Mouse (Mus musculus): ENCODE data around the gene Ap1m1. TPM values are rescaled to one million over a fixed set of nuclear protein-coding genes. Genes with fewer than 3 reads are reported as not detected.

Ap1m1 gene
- polyA plus RNA-seq, 1 experiment: 242 TPM

DNA sequence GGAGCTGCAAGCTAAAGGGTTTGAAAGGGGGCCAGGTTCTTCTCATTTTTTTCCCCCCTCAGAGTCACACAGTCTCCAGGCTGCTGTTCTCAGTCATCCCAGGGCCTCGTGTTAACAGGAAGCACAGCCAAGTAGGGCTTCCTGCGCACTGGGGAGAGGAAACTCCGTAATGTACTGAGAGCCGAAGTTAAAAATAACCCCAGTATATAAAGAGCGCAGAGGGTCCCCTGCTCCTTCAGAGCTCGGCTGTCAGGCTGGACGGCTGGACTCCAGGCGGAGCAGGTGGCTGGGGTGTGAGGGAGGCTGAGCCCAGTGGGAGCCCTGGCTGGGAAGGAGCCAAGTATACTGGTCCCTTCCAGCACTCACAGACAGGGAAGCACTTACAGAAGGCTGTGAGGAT, 55.9 kb downstream of the Ap1m1 start:
- DNase-seq (ENCODE audit: low read depth): peak; percentile 66
- no peak for TF ChIP-seq CTCF (IDR thresholded peaks at IDR 0.05; ENCODE audit: borderline replicate concordance, extremely low read depth, insufficient read depth, insufficient read length)
- no peak for TF ChIP-seq POLR2A (IDR thresholded peaks at IDR 0.05; ENCODE audit: borderline replicate concordance, extremely low read depth, insufficient read depth, insufficient read length, poor library complexity, severe bottlenecking)

DNA sequence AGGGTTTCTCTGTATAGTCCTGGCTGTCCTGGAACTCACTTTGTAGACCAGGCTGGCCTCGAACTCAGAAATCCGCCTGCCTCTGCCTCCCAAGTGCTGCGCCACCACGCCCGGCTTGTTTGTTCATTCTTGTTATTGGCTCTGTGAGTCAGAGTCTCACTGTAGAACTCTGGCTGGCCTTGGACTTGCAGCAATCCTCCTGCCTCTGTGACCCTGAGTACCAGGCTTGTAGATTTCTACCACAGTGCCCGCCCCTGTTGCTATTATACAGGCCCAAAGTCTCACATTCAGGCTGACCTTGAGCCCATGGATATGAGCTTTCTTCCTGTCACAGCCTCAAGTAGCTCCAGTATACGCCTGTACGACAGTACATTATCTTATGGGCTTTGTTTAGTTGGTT, 56.7 kb downstream of the Ap1m1 start:
- TF ChIP-seq POLR2A (IDR thresholded peaks at IDR 0.05; ENCODE audit: borderline replicate concordance, extremely low read depth, insufficient read depth, insufficient read length, poor library complexity, severe bottlenecking) (no peak), CTCF (IDR thresholded peaks at IDR 0.05; ENCODE audit: borderline replicate concordance, extremely low read depth, insufficient read depth, insufficient read length) (no peak)
- DNase-seq (ENCODE audit: low read depth): no peak

DNA sequence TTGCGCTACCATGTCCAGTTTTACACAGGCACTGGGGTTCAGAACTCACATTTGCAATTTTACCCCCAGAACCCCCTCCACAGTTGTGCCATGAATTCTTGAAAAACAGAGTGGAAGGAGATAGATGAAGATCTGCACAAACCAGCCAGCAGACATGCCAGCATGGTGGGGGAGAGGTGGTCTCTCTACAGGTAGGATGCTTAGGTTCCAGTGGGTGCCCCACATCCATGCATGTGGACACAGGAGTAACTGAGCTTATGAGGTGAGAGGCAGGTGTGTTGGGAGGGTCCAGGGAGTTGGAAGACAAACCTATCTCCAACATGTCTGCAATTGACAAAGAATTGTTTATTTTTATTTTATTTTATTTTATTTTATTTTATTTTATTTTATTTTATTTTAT, 59.1 kb downstream of the Ap1m1 start:
- no peak for TF ChIP-seq CTCF (IDR thresholded peaks at IDR 0.05; ENCODE audit: borderline replicate concordance, extremely low read depth, insufficient read depth, insufficient read length)
- TF ChIP-seq POLR2A (IDR thresholded peaks at IDR 0.05; ENCODE audit: borderline replicate concordance, extremely low read depth, insufficient read depth, insufficient read length, poor library complexity, severe bottlenecking): no peak
- no peak for DNase-seq (ENCODE audit: low read depth)

DNA sequence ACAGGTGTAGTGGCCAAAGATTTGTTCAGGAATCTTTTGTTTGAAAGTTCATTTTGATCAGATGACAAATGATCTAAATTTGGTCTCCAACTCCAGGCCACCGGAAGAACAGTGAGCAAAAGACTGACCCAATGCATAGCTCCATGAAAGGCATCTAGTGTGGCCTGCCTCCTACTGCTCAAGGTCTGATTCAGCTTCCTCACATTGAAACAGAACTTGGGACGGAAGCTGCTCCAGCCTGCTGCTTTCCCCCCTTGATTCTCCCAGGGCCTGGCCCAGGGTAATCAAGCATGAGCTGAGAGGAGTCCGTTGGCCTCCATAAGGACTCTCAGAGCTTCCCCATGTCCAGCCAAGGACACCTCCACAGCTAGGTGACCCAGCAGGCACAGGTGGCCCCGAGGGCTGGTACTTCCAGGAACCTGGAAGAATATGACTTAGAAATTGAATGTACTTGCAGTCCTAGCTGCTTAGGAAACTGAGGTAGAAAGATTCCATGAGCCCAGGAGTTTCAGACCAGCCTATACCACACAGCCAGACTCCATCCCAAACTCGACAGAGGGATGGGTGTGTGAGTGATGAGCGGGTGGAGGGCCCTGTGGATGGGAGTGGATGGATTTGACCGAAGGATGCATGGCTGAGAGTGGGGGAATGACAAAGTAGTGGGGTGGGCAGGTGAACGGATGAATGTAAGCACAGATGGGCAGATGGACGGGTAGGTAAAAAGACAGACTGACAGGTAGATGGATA, 61.0 kb downstream of the Ap1m1 start:
- TF ChIP-seq POLR2A (IDR thresholded peaks at IDR 0.05; ENCODE audit: borderline replicate concordance, extremely low read depth, insufficient read depth, insufficient read length, poor library complexity, severe bottlenecking) (no peak), CTCF (IDR thresholded peaks at IDR 0.05; ENCODE audit: borderline replicate concordance, extremely low read depth, insufficient read depth, insufficient read length) (no peak)
- DNase-seq (ENCODE audit: low read depth): no peak

DNA sequence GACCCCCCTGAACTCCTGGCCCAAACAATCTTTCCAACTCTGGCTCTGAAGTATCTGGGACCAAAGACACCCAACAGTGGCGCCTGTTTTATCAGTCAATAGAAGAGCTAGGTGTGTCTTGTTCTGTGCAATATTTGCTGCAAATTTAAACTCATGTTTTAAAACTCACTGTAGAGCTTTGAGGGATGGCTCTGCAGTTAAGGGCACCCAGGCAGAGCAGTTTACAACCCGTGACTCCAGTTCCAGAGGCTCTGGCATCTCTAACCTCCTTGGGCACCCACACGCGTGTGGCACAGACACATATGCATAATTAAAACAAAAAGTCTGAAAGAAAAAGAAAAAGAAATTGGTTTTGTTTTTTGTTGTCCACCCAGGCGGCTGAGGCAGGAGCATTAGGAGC, 61.7 kb downstream of the Ap1m1 start:
- TF ChIP-seq CTCF (IDR thresholded peaks at IDR 0.05; ENCODE audit: borderline replicate concordance, extremely low read depth, insufficient read depth, insufficient read length) (no peak), POLR2A (IDR thresholded peaks at IDR 0.05; ENCODE audit: borderline replicate concordance, extremely low read depth, insufficient read depth, insufficient read length, poor library complexity, severe bottlenecking) (no peak)
- no peak for DNase-seq (ENCODE audit: low read depth)

DNA sequence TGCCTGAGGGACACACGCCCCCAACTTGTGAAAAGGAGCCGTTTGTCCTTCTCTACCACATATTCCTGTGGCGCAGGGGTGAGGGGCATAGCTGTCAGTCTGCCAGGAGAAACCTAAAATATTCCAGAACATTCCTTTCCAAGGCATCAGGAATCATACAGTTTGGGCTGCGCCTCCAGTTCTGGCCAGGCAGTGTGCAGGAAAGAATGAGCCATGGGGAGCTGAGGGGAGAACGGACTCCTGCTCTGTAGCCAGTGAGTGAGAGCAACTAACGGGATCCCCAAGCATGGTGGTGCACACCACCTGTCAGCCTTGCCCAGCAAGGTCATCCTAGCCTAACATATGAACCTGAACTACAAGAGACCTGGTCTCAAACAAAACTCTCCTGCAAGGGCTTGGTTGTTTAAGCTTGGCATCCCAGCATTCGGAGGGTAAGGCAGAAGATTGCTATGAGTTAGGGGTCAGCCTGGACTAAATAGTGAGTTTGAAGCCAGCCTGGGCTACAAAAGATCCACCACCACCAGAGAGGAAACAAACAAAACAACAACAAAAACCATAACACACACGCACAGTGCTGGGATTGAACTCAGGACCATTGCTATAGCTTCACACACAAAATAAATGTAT, 63.3 kb downstream of the Ap1m1 start:
- no peak for DNase-seq (ENCODE audit: low read depth)
- no peak for TF ChIP-seq POLR2A (IDR thresholded peaks at IDR 0.05; ENCODE audit: borderline replicate concordance, extremely low read depth, insufficient read depth, insufficient read length, poor library complexity, severe bottlenecking)
- TF ChIP-seq CTCF (IDR thresholded peaks at IDR 0.05; ENCODE audit: borderline replicate concordance, extremely low read depth, insufficient read depth, insufficient read length): no peak

DNA sequence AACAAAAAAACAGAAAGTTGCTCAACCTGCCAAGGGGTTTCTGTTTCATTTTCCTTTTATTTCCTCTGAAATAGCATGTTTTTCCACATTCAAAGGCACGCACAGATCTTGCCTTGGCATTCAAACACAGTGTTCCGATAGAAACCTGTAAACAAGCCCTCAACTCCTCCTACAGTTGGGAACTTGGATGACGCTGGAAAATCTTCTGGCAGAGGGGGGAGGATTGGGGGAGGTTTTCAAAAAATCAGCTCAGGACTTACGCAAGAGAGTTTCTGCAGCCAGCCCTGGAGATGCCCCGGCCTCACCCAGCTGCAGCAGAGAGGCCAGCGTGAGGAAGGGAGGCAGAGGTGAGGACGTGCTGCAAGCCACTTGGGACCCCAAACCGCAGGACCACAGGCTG, 63.8 kb downstream of the Ap1m1 start:
- peak; percentile 31 for DNase-seq (ENCODE audit: low read depth)

DNA sequence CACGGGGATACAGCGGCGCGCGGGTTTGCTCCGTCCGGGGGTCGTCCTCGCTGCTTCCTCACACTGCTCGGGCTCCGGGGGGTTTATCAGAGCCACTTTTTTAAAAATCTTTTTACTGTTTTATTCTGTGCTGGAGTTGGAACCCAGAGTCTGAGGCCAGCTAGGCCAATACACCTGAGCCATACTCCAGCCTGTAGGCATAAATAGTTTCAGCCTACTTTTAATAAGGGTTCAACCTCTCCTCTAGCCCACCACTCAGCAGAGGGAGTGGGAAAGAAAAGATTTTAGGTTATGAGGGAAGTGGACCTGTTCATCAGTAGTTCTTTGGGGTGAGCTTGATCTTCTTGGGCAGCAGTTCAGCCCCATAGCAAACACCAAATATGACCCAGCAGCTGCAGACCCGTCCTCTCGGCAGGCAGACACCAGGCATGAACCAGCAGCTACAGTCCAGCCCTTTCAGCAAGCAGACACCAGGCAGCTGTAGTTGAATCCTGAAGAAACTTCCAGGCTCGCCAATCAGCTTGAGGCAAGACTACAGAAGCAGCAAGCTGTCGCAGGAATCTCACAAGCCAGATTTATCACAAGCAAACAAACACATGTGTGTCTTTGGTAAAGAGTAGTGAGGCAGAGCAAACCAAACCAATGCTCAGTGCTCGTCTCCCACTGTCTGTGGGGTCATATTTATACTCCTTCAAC, 65.5 kb downstream of the Ap1m1 start, which contains the start of gene Gm10282:
Gm10282 (minus strand) TSS at position 51 of the 696 bp plus-strand sequence.
- TF ChIP-seq CTCF (IDR thresholded peaks at IDR 0.05; ENCODE audit: borderline replicate concordance, extremely low read depth, insufficient read depth, insufficient read length) (no peak), POLR2A (IDR thresholded peaks at IDR 0.05; ENCODE audit: borderline replicate concordance, extremely low read depth, insufficient read depth, insufficient read length, poor library complexity, severe bottlenecking) (no peak)

More for the DNA sequence above, 63.8 kb downstream of the Ap1m1 start:
- TF ChIP-seq CTCF (IDR thresholded peaks at IDR 0.05; ENCODE audit: borderline replicate concordance, extremely low read depth, insufficient read depth, insufficient read length) (no peak), POLR2A (IDR thresholded peaks at IDR 0.05; ENCODE audit: borderline replicate concordance, extremely low read depth, insufficient read depth, insufficient read length, poor library complexity, severe bottlenecking) (no peak)

DNA sequence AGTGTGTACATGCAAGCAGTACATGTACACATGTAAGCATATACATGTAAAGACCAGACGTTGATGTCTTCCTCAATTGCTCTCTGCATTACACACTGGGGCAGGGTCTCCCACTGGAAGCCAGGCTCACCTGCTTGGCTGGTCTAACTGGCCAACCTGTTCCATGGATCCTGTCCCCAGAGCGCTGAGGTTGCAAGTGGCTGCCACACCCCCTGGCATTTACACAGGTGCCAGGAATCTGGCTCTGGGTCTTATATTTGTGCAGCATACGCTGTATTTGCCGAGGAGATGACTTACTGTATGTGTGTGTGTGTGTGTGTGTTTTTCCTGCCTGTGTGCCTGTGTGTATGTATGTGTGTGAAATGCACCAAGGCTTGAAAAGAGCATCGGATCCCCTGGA, 67.1 kb downstream of the Ap1m1 start:
- no peak for TF ChIP-seq CTCF (IDR thresholded peaks at IDR 0.05; ENCODE audit: borderline replicate concordance, extremely low read depth, insufficient read depth, insufficient read length)
- TF ChIP-seq POLR2A (IDR thresholded peaks at IDR 0.05; ENCODE audit: borderline replicate concordance, extremely low read depth, insufficient read depth, insufficient read length, poor library complexity, severe bottlenecking): no peak
- DNase-seq (ENCODE audit: low read depth): no peak

More for the DNA sequence above, 65.5 kb downstream of the Ap1m1 start, which contains the start of gene Gm10282:
- no peak for DNase-seq (ENCODE audit: low read depth)

Other genes starting within 250 kb of the Ap1m1 start
- gene Cyp4f18, start 230.4 kb upstream of the Ap1m1 start, polyA plus RNA-seq (2012; rRNA removed): 0.08 and 0.18 TPM in 2 replicates
- gene Olfr372, start 198.8 kb upstream of the Ap1m1 start, polyA plus RNA-seq (2012; rRNA removed): not detected in 2 replicates
- not detected in 2 replicates for gene Olfr373, start 156.8 kb upstream of the Ap1m1 start, polyA plus RNA-seq (2012; rRNA removed)
- not detected in 2 replicates for gene Olfr374, start 133.0 kb upstream of the Ap1m1 start, polyA plus RNA-seq (2012; rRNA removed)
- gene Tpm4, start 105.0 kb upstream of the Ap1m1 start, polyA plus RNA-seq (2012; rRNA removed): 134 and 149 TPM in 2 replicates
- 90.8 and 92.0 TPM in 2 replicates for gene Rab8a, start 78.8 kb upstream of the Ap1m1 start, polyA plus RNA-seq (2012; rRNA removed)
- gene Hsh2d, start 50.4 kb upstream of the Ap1m1 start, polyA plus RNA-seq (2012; rRNA removed): 0.09 and 0.14 TPM in 2 replicates
- not detected in 2 replicates for gene Cib3, start 27.2 kb upstream of the Ap1m1 start, polyA plus RNA-seq (2012; rRNA removed)
- gene Gm11034, start 26.4 kb upstream of the Ap1m1 start, polyA plus RNA-seq (2012; rRNA removed): not detected in 2 replicates
- 89.1 and 103 TPM in 2 replicates for gene Fam32a, start 20.3 kb upstream of the Ap1m1 start, polyA plus RNA-seq (2012; rRNA removed)
- 11.5 and 14.3 TPM in 2 replicates for gene Gm10282, start 65.2 kb downstream of the Ap1m1 start, polyA plus RNA-seq (2012; rRNA removed)
- 8.0 and 11.0 TPM in 2 replicates for gene Klf2, start 79.0 kb downstream of the Ap1m1 start, polyA plus RNA-seq (2012; rRNA removed)
- gene Eps15l1, start 181.4 kb downstream of the Ap1m1 start, polyA plus RNA-seq (2012; rRNA removed): 94.8 and 102 TPM in 2 replicates
- gene Calr3, start 203.9 kb downstream of the Ap1m1 start, polyA plus RNA-seq (2012; rRNA removed): 0.42 and 0.43 TPM in 2 replicates
- 17.3 and 18.7 TPM in 2 replicates for gene 1700030K09Rik, start 203.9 kb downstream of the Ap1m1 start, polyA plus RNA-seq (2012; rRNA removed)
- gene Cherp, start 235.2 kb downstream of the Ap1m1 start, polyA plus RNA-seq (2012; rRNA removed): 68.3 and 85.0 TPM in 2 replicates

Measured in brain, embryonic 14.5 days (tissue).